Mouse (Mus musculus) right cerebral cortex, adult 2 months (tissue): ENCODE results near the gene Gigyf1.

Experiments used
- DNase-seq, 2 experiments: peaks; one replicate each; pipeline ENCODE4 v3.0.0; 2021 to 2022; ENCODE audit warnings: low spot score in 2 of 2

Gene Gigyf1

DNA sequence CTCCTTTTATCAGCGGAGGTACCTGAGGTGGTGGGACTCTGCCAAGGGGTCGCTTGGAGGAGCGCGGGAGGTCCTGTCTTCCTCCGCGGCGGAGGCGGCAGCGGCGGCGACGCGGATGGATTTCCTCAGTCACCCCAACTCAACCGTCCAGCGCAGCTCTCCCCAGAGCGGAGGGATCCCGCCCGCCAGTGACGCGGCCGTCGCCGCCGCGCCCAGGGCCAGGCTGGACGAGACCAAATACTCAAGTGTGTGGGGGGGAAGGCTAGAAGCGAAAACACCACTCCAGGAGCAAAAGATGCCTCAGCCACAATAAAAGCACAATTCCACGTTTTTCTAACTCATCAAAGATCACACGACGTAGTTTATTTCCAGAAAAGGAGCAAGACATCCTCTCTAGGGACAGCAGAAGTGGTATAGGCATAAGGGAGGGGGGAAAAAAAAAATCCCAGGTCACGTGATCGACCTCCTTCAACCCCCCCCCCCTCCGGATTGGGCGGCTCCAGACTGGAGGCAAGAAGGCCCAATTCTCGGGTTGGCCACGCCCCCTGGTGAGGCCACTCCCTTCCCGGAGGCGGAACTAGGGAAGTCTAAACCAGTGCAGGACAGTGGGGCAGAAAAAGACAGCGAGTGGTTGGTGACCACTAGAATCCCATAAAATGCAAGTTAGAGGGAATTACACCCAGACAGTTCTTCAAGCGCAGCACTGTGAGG is 14.9 kb downstream of the Gigyf1 start, which contains the start of the genes Epo and Gnb2:
Epo (minus strand) TSS at position 126 of the 711 bp plus-strand sequence.
Gnb2 (minus strand) TSS at position 394 of the 711 bp plus-strand sequence.
- DNase-seq = peak; percentile 95

DNA sequence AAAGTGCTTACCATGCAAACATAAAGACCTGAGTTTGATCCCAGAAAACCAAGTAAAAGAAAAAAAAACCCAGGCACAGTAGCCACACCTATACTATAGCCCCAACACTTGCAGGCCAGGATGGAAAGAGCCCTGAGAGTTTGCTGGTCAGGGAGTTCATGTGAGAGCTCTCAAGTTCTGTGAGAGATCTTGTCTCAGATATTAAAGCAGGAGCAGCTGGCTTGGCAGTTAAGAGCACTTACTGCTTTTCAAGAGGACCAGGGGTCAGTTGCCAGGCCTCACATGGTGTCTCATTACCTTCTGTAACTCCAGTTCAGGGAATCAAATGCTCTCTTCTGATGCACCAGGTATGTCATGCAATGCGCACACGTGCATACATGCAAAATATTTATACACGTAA is 16.4 kb downstream of the Gigyf1 start:
- no peak for DNase-seq

DNA sequence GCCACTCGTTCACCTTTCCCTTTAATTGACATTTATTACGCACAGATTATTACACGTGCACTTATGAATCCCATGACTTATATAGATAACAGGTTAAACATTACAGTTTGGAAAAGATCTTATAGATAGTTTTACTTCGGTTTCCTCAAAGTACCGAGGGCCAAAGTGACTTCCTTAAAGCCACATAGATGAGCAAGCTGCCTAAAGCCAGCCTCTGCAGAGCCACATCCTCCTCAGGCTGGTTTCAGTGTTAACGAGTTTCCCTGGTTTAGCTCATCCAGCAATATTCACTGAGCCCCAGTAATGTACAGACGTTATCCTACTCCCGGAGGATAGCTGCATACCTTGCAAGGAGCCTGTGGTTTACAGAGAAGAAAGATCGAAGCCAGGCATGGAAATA is 17.0 kb downstream of the Gigyf1 start:
- DNase-seq = no peak

DNA sequence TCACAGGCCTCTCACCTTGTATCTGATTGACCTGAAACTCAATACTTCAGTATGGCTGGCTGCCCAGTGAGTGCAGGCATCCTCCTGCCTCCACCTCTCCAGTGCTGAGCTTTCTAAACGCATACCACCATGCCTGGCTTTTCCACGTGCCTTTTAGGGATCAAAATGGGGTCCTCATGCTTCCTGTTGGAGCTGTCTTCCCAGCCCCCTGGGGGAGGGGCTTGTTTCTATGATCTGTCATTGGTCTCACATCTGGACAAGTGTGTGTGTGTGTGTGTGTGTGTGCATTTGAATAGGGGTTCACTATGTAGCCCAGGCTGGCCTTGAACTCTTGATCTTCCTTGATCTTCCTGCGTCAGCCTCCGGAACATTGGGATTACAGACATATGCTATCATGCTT is 19.1 kb downstream of the Gigyf1 start:
- DNase-seq = no peak

DNA sequence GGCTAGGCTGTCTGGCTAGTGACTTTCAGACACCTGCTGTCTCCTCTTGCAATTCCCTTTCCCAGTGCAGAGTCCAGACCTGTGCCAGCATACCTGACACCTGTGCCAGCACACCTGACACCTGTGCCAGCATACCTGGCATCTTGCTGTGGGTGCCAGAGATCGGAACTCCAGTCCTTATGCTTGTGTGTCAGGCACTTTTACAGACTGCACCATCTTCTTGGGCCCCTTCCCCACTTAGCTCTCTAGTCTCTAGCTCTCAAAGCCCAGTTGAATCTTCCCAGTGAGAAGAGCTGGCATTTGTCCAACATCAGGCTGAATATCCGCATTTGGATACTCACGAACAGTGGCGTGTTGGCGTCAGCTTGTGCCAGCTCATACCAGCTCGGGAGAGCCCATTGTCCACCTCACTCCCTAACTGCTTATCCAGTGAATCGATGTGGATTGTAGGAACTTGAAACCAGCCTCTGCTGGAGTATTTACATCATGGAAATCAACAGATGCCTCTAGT is 21.0 kb downstream of the Gigyf1 start:
- peak; percentile 59 for DNase-seq

DNA sequence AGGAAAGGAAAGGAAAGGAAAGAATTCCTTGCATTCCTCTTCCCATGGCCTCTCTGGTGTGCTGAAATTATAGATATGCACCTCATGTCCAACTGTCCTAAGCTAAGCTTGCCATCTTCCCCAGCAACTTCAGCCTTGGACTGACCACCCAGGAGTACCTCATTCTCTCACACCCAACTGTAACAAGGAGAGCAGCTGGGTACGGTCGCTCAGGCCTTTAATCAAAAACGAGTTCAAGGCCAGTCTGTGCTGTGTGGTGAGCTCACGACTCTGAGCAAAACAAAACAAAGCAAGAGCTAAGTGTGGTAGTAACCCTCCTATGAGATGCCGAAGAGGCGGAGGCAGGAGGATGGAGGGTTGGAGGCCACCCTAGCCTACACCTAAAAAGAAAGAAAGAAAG is 22.6 kb downstream of the Gigyf1 start:
- no peak for DNase-seq

DNA sequence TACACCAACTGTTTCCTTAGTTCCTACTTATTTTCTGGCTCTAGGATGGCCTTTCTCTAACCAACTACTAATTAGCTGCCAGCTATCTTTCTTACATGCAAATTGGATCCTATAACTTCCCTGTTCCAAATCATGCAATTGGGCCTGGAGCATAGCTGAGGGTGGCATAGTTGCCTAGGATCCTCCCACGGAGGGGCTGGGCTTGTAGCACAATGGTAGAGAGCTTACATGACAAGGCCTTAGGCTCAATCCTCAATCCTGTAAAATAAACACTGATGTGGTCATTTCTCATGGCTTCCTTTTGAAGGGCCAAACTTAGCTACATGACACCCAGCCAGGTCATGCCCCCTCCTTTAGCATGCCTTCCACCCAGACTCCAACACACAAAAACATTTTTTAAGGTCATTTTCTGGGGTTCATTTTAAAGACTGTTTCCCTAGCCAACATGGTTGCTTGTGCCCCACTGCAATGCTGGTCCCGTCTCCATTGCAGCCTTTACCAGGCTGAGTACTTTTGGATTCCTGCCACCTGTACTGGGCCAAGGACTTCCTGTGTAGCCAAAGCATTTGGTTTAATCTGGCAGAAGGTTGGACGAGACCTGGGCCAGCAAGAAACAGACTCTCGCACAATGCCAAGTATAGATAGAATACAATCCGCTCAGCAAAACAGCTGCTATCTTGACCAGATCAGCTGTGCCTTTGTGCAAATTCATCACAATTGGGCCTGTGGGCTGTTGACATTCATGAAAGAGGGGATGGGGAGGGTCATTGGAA is 23.6 kb downstream of the Gigyf1 start:
- no peak for DNase-seq

DNA sequence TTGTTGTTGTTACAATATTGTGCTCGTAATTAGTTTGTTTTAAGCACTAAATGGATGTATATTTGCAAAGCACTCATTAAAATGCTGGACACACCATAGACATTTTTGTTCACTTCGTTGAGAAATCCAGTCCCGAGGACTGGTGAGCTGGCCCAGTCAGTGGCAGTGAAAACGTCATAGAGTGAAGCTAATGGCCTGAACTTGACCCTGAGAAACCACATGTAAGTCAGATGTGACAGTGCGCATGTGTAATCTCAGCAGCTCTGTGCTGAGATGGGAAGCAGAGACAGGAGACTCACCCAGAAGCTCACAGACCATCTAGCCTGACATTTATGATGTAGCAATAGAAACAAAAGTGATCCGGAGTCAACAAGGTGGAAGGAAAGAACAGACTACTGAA is 26.6 kb downstream of the Gigyf1 start:
- DNase-seq = no peak

DNA sequence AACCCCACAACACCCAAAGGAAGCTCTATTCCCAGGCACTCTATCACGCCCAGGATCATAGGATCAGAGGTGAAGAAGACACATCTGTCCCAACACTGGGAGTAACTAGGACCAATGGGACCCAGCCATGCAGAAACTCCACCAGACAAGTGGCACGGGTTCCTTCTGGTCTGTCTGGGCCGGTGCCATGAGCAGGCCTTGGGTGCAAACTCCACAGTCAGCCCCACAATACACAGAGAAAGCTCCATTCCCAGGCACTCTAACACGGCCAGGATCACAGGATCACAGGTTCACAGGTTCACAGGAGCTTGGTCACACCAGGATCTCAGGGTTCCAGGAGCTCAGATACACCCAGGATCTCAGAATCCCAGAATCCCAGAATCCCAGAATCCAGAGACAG is 27.2 kb downstream of the Gigyf1 start:
- no peak for DNase-seq

DNA sequence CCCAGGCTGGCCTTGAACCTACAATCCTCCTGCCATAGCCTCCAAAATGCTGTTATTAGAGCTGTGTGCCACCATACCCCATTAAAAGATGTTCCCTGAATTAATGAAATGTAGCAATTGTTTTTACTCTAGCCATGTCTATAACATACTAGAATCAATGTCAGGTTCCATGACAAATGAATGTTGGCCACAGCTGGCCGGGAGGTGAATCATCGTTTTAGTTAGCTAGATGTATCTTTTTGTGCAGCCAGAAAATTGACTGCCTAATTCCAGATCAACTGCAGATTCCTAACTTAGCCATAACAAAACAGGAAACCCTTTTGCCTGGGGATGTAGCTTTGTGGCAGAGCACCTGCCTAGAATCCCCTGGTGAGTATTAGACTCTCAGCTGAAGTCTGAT is 31.5 kb downstream of the Gigyf1 start:
- DNase-seq = no peak

DNA sequence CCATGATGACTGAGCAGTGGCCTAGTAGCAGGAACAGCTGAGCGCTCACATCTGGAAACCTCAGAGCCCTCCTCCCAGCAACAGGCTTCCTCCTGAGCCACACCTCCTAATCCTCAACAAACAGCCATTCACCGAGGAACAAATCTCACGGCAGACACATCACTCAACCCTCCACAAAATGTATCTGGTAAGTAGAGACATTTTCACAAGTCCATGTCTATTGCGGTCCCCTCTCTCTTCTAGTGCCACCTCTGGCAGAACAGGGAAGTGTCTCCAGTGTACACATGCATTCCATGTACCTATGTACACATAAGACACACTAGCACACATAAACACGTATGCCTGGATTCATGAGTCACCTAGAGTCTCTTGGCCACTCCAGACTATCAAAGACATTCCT is 32.8 kb downstream of the Gigyf1 start:
- DNase-seq = no peak

DNA sequence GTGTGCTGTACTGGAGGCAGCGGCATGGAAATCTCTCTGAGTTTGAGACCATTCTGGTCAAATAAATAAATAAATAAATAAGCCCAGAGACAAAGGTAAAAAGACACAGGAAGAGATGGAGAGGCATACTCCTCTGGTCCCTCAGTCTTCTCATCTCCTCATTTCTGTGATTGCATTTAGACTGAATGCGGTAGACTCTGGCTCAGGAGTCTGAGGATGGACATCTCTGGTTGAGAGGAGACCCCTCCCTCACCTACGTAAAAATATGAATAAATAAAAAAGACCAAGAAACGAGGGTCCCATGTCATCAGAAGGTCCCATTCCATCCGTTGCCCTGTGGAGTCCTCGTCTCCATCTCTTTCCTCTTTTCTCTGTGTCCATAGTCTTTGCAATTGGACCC is 34.7 kb downstream of the Gigyf1 start:
- DNase-seq = no peak

DNA sequence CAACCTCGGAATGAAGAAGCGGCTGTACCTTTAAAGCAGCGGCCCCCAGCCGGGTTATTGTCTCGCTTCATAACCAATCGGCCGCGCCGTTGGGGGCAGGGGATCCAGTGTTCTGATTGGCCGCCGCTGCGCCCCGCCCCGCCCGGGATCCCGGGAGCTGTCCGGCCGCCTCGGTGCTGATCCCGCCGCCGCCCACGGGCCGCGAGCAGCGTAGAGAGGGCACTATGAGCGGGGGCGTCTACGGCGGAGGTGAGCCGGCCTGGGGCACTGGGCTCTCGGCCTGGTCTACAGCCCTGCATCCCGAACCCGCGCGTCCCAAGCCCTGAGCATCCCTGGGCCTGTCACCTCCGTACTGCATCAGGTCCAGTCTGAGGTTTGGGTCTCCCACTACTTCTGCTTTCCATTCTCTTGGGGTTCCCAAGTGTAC is 35.1 kb downstream of the Gigyf1 start, which contains the start of gene Actl6b:
Actl6b (plus strand) TSS at position 107 of the 427 bp plus-strand sequence.
- peak; percentile 92 to 93 for DNase-seq

DNA sequence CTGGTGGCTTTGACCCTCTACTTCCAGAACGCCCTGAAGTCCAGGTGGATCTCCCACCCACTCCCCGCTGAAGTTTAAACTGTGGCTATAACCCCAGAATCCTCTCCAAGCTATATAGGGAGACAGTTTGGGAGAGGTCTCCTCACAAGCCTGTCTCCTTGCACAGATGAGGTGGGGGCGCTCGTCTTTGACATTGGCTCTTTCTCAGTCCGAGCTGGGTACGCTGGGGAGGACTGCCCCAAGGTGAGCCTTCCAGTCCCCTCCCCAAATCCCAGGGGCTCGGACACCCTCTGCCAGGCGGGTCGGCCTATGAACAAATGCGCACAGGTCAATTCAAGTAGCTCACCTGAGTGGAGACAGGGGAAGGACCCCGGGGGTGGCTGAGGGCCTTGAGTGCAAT is 35.5 kb downstream of the Gigyf1 start:
- DNase-seq = no peak

DNA sequence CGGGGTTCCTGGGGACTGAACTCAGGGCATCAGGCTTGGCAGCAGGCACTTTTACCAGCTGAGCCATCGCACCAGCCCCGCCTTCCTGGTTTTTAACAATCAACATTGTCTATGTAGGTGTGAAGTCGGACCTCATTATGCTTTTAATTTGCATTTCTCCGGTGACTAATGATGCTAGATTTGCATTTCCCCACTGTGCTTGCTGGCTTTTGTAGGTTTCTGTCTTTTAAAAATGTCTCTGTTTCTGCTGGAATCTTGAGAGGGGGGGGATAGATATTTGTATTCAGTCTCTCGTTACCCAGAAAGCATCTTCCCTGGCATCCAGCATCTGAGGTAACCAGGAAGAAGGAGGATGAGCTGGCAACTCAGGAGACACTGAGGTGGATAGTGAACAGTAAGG is 43.2 kb downstream of the Gigyf1 start:
- DNase-seq = peak in 1 of 2 experiments; percentile 27

DNA sequence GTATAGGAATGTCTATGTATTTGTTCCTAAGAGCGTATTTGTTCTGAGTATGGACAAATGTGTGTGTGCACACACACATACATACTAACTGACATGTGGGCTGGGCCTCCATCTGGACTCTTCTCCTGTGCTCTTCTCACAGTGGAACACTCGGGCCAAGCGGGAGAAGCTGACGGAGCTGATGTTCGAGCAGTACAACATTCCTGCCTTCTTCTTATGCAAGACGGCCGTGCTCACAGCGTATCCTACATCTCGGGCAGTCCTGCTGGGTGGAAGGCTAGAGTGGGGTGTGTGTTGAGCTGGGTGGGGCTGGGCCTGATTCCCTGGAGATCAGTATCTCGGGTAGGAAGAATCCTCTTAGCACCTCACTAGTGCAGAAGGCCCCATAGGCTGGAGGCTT is 44.6 kb downstream of the Gigyf1 start:
- DNase-seq = peak; percentile 41 to 47

DNA sequence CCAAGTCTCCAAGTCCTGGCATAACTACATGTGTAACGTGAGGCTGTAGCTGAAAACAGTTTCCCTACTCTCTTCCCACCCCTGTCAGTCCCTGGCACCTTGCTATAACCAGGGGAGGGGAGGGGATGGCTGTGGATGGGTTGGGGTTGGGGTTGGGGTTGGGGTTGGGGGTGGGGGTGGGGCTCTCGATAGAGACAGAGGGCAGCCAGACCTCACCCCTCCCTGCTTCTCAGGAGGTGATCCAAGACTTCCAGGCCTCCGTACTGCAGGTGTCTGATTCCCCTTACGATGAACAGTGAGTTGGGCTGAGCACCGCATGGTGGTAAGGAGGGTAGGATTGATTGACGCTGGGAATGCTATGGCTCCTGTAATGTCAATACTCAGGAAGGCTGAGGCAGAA is 47.4 kb downstream of the Gigyf1 start:
- DNase-seq = no peak

DNA sequence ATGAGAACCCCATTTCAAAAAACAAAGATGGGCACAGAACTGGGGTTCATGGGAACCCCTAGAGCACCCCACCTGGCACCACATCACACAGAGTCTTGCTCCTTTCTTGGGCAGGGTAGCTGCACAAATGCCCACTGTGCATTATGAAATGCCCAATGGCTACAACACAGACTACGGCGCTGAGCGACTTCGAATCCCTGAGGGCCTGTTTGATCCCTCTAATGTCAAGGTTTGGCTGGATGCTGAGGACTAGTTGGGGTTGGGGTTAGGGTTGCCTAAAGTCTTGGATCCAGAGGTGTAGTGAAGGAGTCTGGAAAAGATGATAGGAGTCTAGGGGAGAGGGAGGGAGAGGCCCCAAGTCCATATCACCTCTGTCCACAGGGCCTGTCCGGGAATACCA is 48.1 kb downstream of the Gigyf1 start:
- no peak for DNase-seq

DNA sequence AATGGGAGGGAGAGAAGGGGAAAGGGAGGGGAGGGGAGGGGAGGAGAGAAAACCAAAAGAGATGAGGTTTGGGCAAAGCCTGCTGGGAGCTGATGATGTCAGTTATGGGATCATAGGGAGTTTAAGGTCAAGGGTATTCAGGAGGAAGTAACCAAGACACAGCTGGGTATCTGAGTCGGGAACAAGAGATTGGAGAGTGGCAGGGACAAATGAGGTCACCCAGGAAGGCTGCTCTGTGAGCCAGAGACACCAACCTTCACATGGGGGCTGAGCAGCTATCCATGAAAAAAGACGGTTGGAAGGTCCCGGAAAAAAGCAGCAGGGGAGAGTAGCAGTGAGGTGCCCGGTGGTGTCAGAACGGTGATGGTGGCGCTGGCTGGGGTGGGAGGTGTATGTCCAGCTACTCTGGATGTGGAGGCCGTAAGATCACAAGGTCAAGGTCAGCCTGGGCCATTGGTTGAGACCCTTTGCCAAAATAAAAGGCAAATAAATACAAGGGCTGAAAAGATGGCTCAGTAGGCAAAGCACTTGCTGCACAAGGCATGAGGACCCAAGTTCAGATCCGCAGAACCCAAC is 50.0 kb downstream of the Gigyf1 start:
- DNase-seq = no peak

DNA sequence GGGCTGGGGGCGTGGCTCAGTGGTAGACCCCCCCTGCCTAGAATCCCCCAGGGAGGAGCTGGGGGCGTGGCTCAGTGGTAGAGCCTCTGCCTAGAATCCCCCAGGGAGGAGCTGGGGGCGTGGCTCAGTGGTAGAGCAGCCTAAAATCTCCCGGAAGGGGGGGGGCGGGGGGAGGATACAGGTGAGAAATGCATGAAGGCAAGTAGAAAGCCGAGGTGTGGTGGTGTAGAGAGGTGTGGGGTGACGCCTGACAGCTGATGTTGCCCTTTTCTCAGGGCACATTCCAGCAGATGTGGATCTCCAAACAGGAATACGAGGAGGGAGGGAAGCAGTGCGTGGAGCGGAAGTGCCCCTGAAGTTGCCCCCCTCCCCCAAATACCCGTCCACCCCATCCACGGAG is 50.7 kb downstream of the Gigyf1 start:
- no peak for DNase-seq

DNA sequence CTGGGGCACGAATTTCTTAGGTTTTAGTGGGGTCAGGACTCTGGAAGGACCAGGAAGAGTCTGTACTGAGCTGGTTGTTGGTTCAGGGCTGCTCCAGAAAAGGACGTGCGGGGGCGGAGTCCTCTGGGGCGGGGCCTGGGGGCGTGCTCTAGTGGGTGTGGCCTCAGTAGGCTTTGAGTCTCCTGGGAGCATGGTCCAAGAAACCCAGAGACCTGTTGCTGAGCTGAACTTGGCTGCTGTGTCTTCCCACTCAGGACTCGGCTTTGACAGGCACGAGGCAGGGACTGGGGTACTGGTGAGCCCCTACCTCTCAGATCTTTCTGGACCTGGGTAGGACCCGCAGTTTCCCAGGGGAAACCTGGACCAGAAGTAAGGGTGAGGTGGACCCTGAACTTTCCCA is 51.3 kb downstream of the Gigyf1 start, which contains the start of gene Tfr2:
Tfr2 (plus strand) TSS at position 176 of the 400 bp plus-strand sequence.
- no peak for DNase-seq

DNA sequence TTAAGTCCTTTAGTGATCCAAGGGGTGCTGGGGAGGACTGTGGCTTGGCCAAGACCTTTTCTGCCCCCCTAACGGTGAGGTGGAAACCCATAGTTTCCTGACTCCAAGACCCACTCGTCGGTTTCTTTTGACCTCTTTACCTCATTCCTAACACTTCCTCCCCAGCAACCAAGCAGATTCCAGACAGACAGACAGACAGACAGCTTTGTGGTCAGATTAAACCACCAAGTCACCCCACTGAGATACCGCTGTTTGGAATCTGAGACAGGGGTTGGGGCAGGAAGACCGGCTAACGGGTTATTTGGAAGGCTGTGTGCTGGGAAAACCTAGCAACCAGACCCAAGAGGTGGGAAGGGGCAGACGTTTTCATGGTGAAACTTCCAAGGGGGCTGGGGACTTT is 51.8 kb downstream of the Gigyf1 start:
- DNase-seq = no peak
